Mouse (Mus musculus) embryonic facial prominence, embryonic 11.5 days (tissue): ENCODE data around the gene Parp14. TPM values are rescaled to one million over a fixed set of nuclear protein-coding genes. Genes with fewer than 3 reads are reported as not detected.

Source experiments
- polyA plus RNA-seq: library from polyadenylated mRNA; unstranded; fragments of >200 nt; fragmentation: Nextera tagmentation; extraction: Ambion mirVana; gene quantifications from 2 replicates; pipeline ENCODE4 v1.2.1, GENCODE M21; 2014

The Parp14 gene
- polyA plus RNA-seq, 1 experiment from 2014 or later = 0.29 TPM

Other genes with a start within 250 kb of the Parp14 start
- 16.4 and 16.7 TPM in 2 replicates for gene Dirc2, start 102.2 kb downstream of the Parp14 start, polyA plus RNA-seq
- gene Hspbap1, start 101.2 kb downstream of the Parp14 start, polyA plus RNA-seq = 26.9 and 27.4 TPM in 2 replicates
- gene Parp9, start 66.9 kb upstream of the Parp14 start, polyA plus RNA-seq = 2.7 and 3.2 TPM in 2 replicates
- 3.1 and 3.7 TPM in 2 replicates for gene Dtx3l, start 67.6 kb upstream of the Parp14 start, polyA plus RNA-seq
- gene Kpna1, start 107.2 kb upstream of the Parp14 start, polyA plus RNA-seq = 72.7 and 78.9 TPM in 2 replicates
- 14.0 and 16.7 TPM in 2 replicates for gene Wdr5b, start 169.6 kb upstream of the Parp14 start, polyA plus RNA-seq
- 339 and 341 TPM in 2 replicates for gene Fam162a, start 200.1 kb upstream of the Parp14 start, polyA plus RNA-seq
- 104 and 113 TPM in 2 replicates for gene Ccdc58, start 200.1 kb upstream of the Parp14 start, polyA plus RNA-seq